Mouse (Mus musculus) liver, adult 2 months (tissue): Measurements from ENCODE around the gene Wsb2. TPM values are rescaled to one million over a fixed set of nuclear protein-coding genes. Genes with fewer than 3 reads are reported as not detected.

Experiments used
- DNase-seq: peaks from one replicate; pipeline ENCODE4 v3.0.0-alpha.2; 2011; ENCODE audit warnings: low read depth, low spot score; ENCODE audit errors: extremely low read depth
- H3K27ac ChIP-seq: fragments of 200-500 bp; replicated peaks from 2 replicates; pipeline ENCODE4 v1.5.1; 2012; ENCODE audit warnings: low read depth, mild to moderate bottlenecking, control low read depth, inconsistent platforms, low read length; ENCODE audit not compliant: insufficient read depth
- H3K27me3 ChIP-seq: fragments of 200-500 bp; 2 replicates; pipeline ENCODE4 v1.6.1; 2012; ENCODE audit warnings: mild to moderate bottlenecking, moderate library complexity, low read length, inconsistent platforms; ENCODE audit not compliant: control insufficient read depth, insufficient read depth
- H3K36me3 ChIP-seq: fragments of 200-500 bp; 2 replicates; pipeline ENCODE4 v1.6.1; 2012; ENCODE audit warnings: low read length, inconsistent platforms; ENCODE audit not compliant: control insufficient read depth, insufficient read depth
- H3K4me1 ChIP-seq: fragments of 200-500 bp; 2 replicates; pipeline ENCODE4 v1.6.1; 2011; ENCODE audit warnings: low read length; ENCODE audit not compliant: control insufficient read depth, insufficient read depth
- H3K4me3 ChIP-seq: fragments of 200-500 bp; 2 replicates; pipeline ENCODE4 v1.5.1; 2011; ENCODE audit warnings: low read depth, mild to moderate bottlenecking, control low read depth, low read length, moderate library complexity; ENCODE audit not compliant: insufficient read depth
- H3K79me2 ChIP-seq: fragments of 200-500 bp; 2 replicates; pipeline ENCODE4 v1.6.1; 2012; ENCODE audit warnings: inconsistent platforms, mild to moderate bottlenecking, low read length, moderate library complexity; ENCODE audit not compliant: control insufficient read depth, insufficient read depth
- H3K9ac ChIP-seq: fragments of 200-500 bp; 2 replicates; pipeline ENCODE4 v1.6.1; 2012; ENCODE audit warnings: low read depth, mild to moderate bottlenecking, control low read depth, inconsistent platforms, low read length
- CTCF ChIP-seq: fragments of 200-500 bp; IDR thresholded peaks from 2 replicates; pipeline ENCODE4 v1.5.1; 2011; ENCODE audit warnings: low read depth, low read length, control low read depth
- POLR2A ChIP-seq: fragments of 200-500 bp; IDR thresholded peaks from 2 replicates; pipeline ENCODE4 v1.6.1; 2011; ENCODE audit warnings: low read length, control low read depth; ENCODE audit not compliant: insufficient read depth; ENCODE audit errors: extremely low read depth
- WGBS: fragments of 180-500 bp; shearing (Covaris S2); methylation state at CpG from one replicate; pipeline ENCODE4 v1.1.7; 2018; 5-methylcytosine and 5-hydroxymethylcytosine counted together
- polyA plus RNA-seq: library from polyadenylated mRNA; depleted of rRNA; stranded (reverse); fragments of >200 nt; gene quantifications from 2 replicates; pipeline ENCODE4 v1.2.3, GENCODE M21; 2012
- total RNA-seq: library from RNA; depleted of rRNA; stranded (reverse); fragments of >200 nt; gene quantifications from 2 replicates; pipeline ENCODE4 v1.2.3, GENCODE M21; 2014

The Wsb2 gene
- total and polyA plus RNA-seq, 2 experiments: 27.9 to 87.9 TPM

- Histone ChIP-seq H3K4me3 (peak within 1 kb of the TSS; percentile 85), H3K36me3 (no peaks in the 10 kb centered on the region), H3K27me3 (no peaks in the 10 kb centered on the region), H3K27ac (peak within 1 kb of the TSS; percentile 24), H3K79me2 (no peaks in the 10 kb centered on the region), H3K9ac (peak within 1 kb of the TSS; percentile 86), H3K4me1 (0 out of 2 replicates have a peak, but pooled peaks cover 2% of the 10 kb centered on the region)
- 0 out of 2 replicates have a peak, but pooled peaks have one; percentile 4 for TF ChIP-seq CTCF
- no peak for TF ChIP-seq POLR2A
- peak; percentile 5 for DNase-seq
- under 1% methylated on average over 79 of the region's 81 CpGs for WGBS
Measured at GRCm38 (mm10) chr5:117318741-117319629, 38.1 kb upstream of the Wsb2 start, which contains the start of gene Vsig10. Gene Vsig10, plus strand, starts transcription at chr5:117319083.

DNA sequence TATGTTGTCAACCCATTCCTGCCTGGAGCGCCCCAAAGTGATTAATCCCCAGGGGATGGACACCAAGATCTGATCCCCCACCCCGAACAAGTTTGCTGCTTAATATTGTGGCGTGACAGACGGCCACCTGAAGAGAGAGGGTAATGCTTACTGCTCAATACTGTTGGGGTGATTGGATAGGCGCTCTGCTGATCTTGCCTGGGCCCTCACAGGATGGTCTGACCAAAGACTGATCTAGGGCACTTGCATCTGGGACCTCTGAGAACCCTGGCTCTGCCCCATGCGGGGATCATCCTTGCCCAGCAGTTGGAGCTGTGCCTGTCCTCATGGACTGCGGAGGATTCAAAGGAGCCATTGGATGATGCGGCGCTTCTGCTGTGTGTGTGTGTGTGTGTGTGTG, 33.4 kb upstream of the Wsb2 start:
- WGBS: 94% methylated on average over 9 of the region's 9 CpGs

DNA sequence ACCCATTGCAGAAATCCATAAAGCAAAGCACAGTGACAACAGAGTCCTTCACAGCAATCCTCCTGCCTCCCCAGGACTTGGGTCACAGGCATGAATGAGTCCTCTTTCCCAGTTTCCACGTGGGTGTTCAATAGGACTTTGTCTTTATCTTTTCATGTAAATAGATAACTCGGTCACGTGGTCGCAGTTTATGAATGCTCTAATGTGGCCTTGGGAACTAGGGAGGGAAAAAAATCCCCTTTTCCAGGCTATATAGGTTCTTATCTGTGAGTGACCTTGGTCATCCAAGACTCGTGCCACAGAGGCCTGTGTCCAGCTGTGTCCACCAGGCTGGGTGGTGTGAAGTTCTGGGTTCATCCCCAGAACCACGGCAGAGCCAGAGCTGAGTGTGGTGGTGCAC, 30.7 kb upstream of the Wsb2 start:
- Histone ChIP-seq H3K9ac (no peak overlapping the region), H3K36me3 (no peaks in the 10 kb centered on the region), H3K4me3 (no peak overlapping the region), H3K79me2 (no peaks in the 10 kb centered on the region), H3K27me3 (no peaks in the 10 kb centered on the region), H3K4me1 (no peaks in the 10 kb centered on the region), H3K27ac (no peak overlapping the region)
- TF ChIP-seq CTCF (no peak), POLR2A (no peak)
- DNase-seq: peak; percentile 25
- 11% methylated on average over 6 of the region's 6 CpGs for WGBS

More for the DNA sequence above, 33.4 kb upstream of the Wsb2 start:
- H3K36me3 ChIP-seq: no peaks in the 10 kb centered on the region
- 0 out of 2 replicates have a peak, but pooled peaks cover 2% of the 10 kb centered on the region for H3K4me1 ChIP-seq
- no peak overlapping the region for H3K27ac ChIP-seq
- no peak overlapping the region for H3K9ac ChIP-seq
- no peak overlapping the region for H3K4me3 ChIP-seq
- TF ChIP-seq CTCF (no peak), POLR2A (no peak)
- H3K27me3 ChIP-seq: no peaks in the 10 kb centered on the region
- DNase-seq: no peak
- H3K79me2 ChIP-seq: no peaks in the 10 kb centered on the region

DNA sequence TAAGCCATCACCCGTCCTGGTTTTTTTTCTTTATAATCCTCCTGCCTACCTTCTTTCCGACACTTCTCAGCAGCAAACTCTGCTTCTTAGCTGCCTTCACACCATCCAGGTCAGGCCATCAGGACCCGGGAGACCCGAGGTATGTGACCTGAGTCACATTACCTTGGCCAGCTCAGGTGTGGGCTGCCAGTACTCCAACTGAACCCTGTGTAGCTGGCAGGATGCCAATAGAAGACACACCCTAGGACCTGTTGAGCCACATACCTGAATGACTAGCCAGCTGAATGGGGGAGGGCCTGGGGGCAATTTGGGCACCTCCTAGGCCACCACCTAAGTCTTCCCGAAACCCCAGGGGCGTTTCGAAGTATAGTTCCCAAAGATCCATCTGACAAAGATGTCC, 26.6 kb upstream of the Wsb2 start:
- H3K27ac ChIP-seq: no peak overlapping the region
- H3K36me3 ChIP-seq: no peaks in the 10 kb centered on the region
- H3K79me2 ChIP-seq: no peaks in the 10 kb centered on the region
- no peak for DNase-seq
- 77% methylated on average over 7 of the region's 7 CpGs for WGBS
- no peaks in the 10 kb centered on the region for H3K27me3 ChIP-seq
- no peak for TF ChIP-seq CTCF
- TF ChIP-seq POLR2A: no peak
- no peaks in the 10 kb centered on the region for H3K4me1 ChIP-seq
- no peak overlapping the region for H3K9ac ChIP-seq
- H3K4me3 ChIP-seq: no peak overlapping the region

GRCm38 (mm10) chr5:117337999-117338398, 19.1 kb upstream of the Wsb2 start:
- WGBS: 91% methylated on average over 10 of the region's 10 CpGs
- Histone ChIP-seq H3K79me2 (no peaks in the 10 kb centered on the region), H3K36me3 (no peaks in the 10 kb centered on the region), H3K27ac (no peak overlapping the region), H3K27me3 (no peaks in the 10 kb centered on the region), H3K9ac (no peak overlapping the region), H3K4me1 (no peaks in the 10 kb centered on the region), H3K4me3 (no peak overlapping the region)
- no peak for DNase-seq
- TF ChIP-seq POLR2A (no peak), CTCF (no peak)

GRCm38 (mm10) chr5:117338503-117338902, 18.6 kb upstream of the Wsb2 start:
- Histone ChIP-seq H3K79me2 (no peaks in the 10 kb centered on the region), H3K36me3 (no peaks in the 10 kb centered on the region), H3K4me3 (no peak overlapping the region), H3K9ac (no peak overlapping the region), H3K27me3 (no peaks in the 10 kb centered on the region), H3K4me1 (no peaks in the 10 kb centered on the region), H3K27ac (no peak overlapping the region)
- WGBS: 87% methylated on average over 8 of the region's 8 CpGs
- no peak for DNase-seq
- TF ChIP-seq POLR2A (no peak), CTCF (no peak)
